Mouse (Mus musculus) intestine, postnatal 0 days (tissue): Measurements from ENCODE around the gene Acot3. TPM values are rescaled to one million over a fixed set of nuclear protein-coding genes. Genes with fewer than 3 reads are reported as not detected.
"Not testable (repeated sequence)": the region's sequence is repeated elsewhere in the genome, so short reads cannot be mapped to it uniquely, and the experiment has no call there.

Experiments
- ATAC-seq: fragments of 200-750 bp; cut with Nextera tagmentation; 2 replicates; pipeline ENCODE4 v1.8.0; 2017; ENCODE audit warnings: mild to moderate bottlenecking, moderate TSS enrichment, moderate library complexity
- H3K27ac ChIP-seq: fragments of 300-500 bp; sonication (generic); 2 replicates; pipeline ENCODE4 v1.5.1; 2014; ENCODE audit warnings: mild to moderate bottlenecking, low read depth, low read length, moderate library complexity
- H3K27me3 ChIP-seq: fragments of 300-500 bp; sonication (generic); replicated peaks from 2 replicates; pipeline ENCODE4 v1.6.1; 2014; ENCODE audit warnings: low read length, mixed read lengths; ENCODE audit not compliant: control insufficient read depth, insufficient read depth
- H3K36me3 ChIP-seq: fragments of 300-500 bp; sonication (generic); 2 replicates; pipeline ENCODE4 v1.6.1; 2014; ENCODE audit warnings: mild to moderate bottlenecking, moderate library complexity; ENCODE audit not compliant: control insufficient read depth, insufficient read depth
- H3K4me1 ChIP-seq: fragments of 300-500 bp; sonication (generic); replicated peaks from 2 replicates; pipeline ENCODE4 v1.6.1; 2014; ENCODE audit warnings: antibody characterized with exemption, low read length, mixed read lengths; ENCODE audit not compliant: control insufficient read depth, insufficient read depth
- H3K4me2 ChIP-seq: fragments of 300-500 bp; sonication (generic); replicated peaks from 2 replicates; pipeline ENCODE4 v1.6.1; 2014; ENCODE audit warnings: low read depth, mild to moderate bottlenecking, moderate library complexity
- H3K4me3 ChIP-seq: fragments of 300-500 bp; sonication (generic); 2 replicates; pipeline ENCODE4 v1.5.1; 2014; ENCODE audit warnings: low read depth, low read length
- H3K9ac ChIP-seq: fragments of 300-500 bp; sonication (generic); 2 replicates; pipeline ENCODE4 v1.6.1; 2014; ENCODE audit warnings: mild to moderate bottlenecking, low read depth, low read length
- H3K9me3 ChIP-seq: fragments of 300-500 bp; sonication (generic); 2 replicates; pipeline ENCODE4 v1.6.1; 2016; ENCODE audit warnings: mixed run types; ENCODE audit not compliant: control insufficient read depth
- CTCF ChIP-seq: sonication (generic); IDR thresholded peaks from 2 replicates; pipeline ENCODE4 v1.5.1; 2016; ENCODE audit warnings: low read depth, mild to moderate bottlenecking, control low read depth, antibody characterized with exemption, moderate library complexity
- WGBS: fragments of 180-500 bp; shearing (Covaris S2); extraction: QIAGEN DNeasy Blood & Tissue Kit; methylation state at CpG from one replicate; pipeline ENCODE4 v1.1.7; 2014; 5-methylcytosine and 5-hydroxymethylcytosine counted together
- polyA plus RNA-seq: library from polyadenylated mRNA; unstranded; fragments of >200 nt; fragmentation: Nextera tagmentation; extraction: Ambion mirVana; gene quantifications from 2 replicates; pipeline ENCODE4 v1.2.1, GENCODE M21; 2015

Gene Acot3
- polyA plus RNA-seq, 1 experiment from 2014 or later: 22.5 TPM

DNA sequence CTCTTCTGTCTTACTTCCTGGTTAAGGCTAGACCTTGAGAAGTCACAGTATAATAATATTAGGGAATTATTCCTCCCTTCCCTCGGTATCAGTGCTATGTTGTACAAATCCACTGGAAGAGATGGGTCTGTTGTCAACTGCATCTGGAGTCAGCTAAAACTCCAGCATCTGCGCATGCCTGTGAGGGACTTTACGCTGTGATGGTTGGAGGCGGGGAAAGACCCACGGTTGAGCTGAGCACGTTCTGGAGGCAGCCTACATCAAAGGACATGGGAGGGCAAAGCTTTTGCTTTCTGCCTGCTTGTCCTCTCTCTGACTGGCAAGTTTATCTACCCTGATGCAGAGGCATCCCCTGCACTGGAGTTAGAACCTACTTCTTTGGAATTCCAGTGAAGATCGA lies 26.1 kb upstream of the Acot3 start:
- H3K9ac ChIP-seq: no peak overlapping the region
- 88% methylated on average over 7 of the region's 7 CpGs for WGBS
- H3K27ac ChIP-seq: no peak overlapping the region
- H3K4me2 ChIP-seq: no peak overlapping the region
- TF ChIP-seq CTCF: no peak
- ATAC-seq: no peak
- H3K27me3 ChIP-seq: no peaks in the 10 kb centered on the region
- no peak overlapping the region for H3K4me3 ChIP-seq
- H3K4me1 ChIP-seq: no peaks in the 10 kb centered on the region
- no peaks in the 10 kb centered on the region for H3K36me3 ChIP-seq
- no peaks in the 10 kb centered on the region for H3K9me3 ChIP-seq

DNA sequence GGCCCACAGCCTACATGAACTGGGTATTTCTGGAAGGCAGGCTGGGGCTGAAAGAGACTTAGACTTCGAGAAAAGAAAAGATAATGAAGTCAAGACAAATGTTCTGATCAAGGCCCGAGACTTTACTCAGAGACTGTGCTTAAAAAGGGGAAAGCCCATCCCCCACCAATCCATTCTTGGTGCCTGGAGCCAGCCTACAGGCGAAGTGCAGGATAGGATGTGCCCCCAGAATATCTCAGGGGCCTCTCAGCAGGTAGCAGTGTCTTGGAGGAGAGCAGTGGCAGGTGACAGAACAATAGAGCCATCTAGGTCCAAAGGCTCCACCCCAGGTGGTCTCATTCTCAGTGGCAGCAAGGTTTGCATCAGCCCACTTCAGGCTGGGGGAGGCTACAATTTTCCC lies 23.6 kb upstream of the Acot3 start:
- not testable (repeated sequence) for H3K4me3 ChIP-seq, H3K27me3 ChIP-seq, H3K27ac ChIP-seq, H3K4me1 ChIP-seq, H3K4me2 ChIP-seq, ATAC-seq, H3K9ac ChIP-seq, H3K36me3 ChIP-seq, H3K9me3 ChIP-seq
- 68% methylated on average over 3 of the region's 3 CpGs for WGBS

DNA sequence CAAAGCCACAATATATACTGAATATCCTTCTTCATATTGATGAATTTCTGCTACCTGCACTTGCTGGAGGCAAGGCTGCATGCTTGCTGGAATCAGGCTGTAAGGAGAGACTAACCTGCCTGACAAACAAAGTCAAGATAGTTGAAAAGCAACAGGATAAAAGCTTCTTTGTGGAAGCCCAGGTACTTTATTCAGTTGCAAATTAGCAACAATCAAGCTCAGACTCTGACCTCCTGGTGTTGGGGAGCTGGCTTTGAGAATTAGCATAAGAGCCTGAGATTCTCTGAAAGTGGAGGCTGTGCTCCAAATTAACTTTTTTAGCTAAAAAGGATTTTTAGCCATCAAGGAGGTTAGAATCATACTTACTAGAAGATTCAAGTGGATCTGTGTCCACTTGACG lies 22.9 kb upstream of the Acot3 start:
- H3K9ac ChIP-seq, H3K27ac ChIP-seq, ATAC-seq, H3K9me3 ChIP-seq, H3K4me2 ChIP-seq, H3K27me3 ChIP-seq, H3K4me1 ChIP-seq, H3K4me3 ChIP-seq, H3K36me3 ChIP-seq: not testable (repeated sequence)
- WGBS: 91% methylated on average over 1 of the region's 1 CpGs

DNA sequence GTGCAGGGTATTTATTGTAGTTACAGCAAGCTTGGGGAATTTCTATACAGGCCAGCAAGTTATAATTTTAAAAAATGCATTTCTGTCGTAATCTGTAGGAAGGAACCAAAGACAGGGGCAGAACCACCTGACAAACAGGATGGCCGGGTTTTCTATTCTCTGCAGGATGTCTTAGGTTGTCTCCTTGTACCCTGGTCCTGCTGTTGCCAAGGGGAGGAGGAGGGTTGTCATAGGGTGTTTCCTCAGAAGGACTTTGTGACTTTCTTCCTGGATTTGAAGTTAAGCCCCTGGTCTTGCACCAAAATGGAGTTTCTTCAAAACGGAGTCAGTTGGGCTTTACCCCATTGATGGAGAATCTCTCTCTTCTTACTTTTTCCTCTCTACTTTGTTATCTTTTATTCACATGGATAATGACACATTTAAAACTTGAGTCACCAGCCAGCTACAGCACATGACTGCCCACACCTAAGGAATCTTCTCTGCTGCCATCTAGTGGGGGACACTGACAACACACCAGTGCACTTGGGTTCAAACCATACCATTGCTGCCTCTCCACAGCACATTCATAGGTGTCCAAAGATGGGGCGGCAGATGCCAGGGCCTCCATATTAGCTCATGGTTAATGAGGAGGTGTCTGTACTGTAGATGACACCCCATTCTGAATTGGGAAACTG lies 21.1 kb upstream of the Acot3 start:
- WGBS: 42% methylated on average over 4 of the region's 4 CpGs
- Histone ChIP-seq H3K4me3 (no peak overlapping the region), H3K4me1 (no peaks in the 10 kb centered on the region)

DNA sequence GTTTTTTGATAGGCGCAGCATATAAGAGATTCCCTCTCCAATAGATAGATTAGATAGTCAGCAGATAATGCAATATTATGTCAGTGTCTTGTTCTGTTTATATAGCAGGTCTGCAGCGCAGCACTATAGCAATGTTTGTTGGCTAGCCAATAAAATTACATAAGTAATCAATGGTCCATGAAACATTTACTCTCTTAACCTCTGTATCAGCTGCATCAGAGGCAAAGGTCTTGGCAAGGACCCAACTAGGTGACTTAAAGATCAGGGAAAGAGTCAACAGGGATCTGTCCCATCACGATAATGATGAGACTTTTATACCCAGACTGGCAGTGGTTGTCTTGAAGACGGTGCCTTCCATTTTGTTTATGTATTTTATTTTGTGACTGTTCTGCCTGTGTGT lies 19.1 kb upstream of the Acot3 start:
- TF ChIP-seq CTCF: no peak
- Histone ChIP-seq H3K4me1 (no peaks in the 10 kb centered on the region), H3K4me3 (no peak overlapping the region), H3K9me3 (no peaks in the 10 kb centered on the region), H3K9ac (no peak overlapping the region), H3K4me2 (no peak overlapping the region), H3K36me3 (no peaks in the 10 kb centered on the region), H3K27me3 (no peaks in the 10 kb centered on the region), H3K27ac (peak overlapping the region; percentile 46; the same call in 1 of the 2 replicates)
- ATAC-seq: no peak
- WGBS: 58% methylated on average over 4 of the region's 4 CpGs

More for the DNA sequence above, 21.1 kb upstream of the Acot3 start:
- no peaks in the 10 kb centered on the region for H3K9me3 ChIP-seq
- no peaks in the 10 kb centered on the region for H3K27me3 ChIP-seq
- H3K36me3 ChIP-seq: no peaks in the 10 kb centered on the region
- no peak overlapping the region for H3K4me2 ChIP-seq
- H3K27ac ChIP-seq: no peak overlapping the region
- peak; percentile 78 for ATAC-seq
- H3K9ac ChIP-seq: no peak overlapping the region
- TF ChIP-seq CTCF: peak; percentile 94

DNA sequence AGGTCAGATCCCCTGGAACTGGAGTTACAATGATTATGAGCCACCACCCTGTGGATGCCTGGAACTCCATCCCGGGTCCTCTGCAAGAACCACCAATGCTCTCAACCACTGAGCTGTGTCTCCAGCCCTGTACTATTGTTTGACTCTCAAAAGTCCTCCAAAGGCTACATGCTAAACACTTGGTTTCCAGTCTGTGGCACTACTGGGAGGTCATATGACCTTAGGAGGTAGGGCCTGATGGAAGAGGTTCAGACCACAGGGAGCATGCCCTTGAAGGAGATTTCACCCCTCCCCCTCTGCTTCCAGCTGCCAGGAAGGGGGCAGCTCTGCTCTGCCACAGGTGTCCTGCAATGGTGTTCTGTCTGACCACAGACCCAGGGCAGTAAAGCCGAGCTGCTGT lies 18.6 kb upstream of the Acot3 start:
- H3K9me3 ChIP-seq, H3K27me3 ChIP-seq, H3K9ac ChIP-seq, H3K4me1 ChIP-seq, H3K36me3 ChIP-seq, H3K4me3 ChIP-seq, H3K4me2 ChIP-seq, ATAC-seq: not testable (repeated sequence)
- 65% methylated on average over 2 of the region's 2 CpGs for WGBS
- H3K27ac ChIP-seq: peak overlapping the region; percentile 46; the same call in 1 of the 2 replicates

DNA sequence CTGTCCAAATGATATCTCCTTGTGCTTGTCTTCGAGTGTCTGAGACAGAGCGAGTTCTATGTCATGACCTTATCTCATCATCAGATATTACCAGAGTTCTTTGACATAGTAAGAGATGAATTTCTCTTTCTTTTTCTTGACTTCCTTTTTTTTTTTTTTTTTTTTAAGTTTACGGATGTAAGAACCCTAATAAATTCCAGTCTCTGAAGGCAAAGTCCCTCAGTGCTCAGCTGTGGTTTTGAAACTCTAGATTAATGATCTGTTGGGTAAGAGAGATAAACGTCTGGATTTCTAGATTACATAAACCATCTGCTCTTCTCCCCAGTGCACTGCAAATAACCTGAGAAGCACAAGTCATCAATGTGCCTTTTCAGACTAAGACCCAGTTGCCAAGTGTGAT lies 17.8 kb upstream of the Acot3 start:
- ATAC-seq: no peak
- Histone ChIP-seq H3K27ac (no peak overlapping the region), H3K4me1 (no peaks in the 10 kb centered on the region), H3K36me3 (no peaks in the 10 kb centered on the region), H3K4me2 (no peak overlapping the region), H3K9me3 (no peaks in the 10 kb centered on the region), H3K9ac (no peak overlapping the region), H3K27me3 (no peaks in the 10 kb centered on the region), H3K4me3 (no peak overlapping the region)
- no peak for TF ChIP-seq CTCF
- 16% methylated on average over 4 of the region's 4 CpGs for WGBS

DNA sequence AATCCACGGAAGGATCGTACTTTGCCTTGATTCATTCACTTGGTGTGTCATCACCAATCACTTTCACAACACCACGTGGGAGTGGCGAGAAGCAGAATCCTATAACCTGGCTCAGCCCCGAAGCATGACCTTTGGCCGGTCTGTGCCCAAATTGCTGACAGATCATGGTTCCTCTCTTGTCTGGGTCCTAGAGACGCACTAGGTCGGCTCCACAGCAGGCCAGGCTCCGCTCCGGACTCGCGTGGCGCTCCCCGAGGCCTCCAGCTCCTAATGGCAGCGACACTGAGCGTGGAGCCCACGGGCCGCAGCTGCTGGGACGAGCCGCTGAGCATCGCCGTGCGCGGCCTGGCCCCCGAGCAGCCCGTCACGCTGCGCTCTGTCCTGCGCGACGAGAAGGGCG lies 13.7 kb upstream of the Acot3 start, which contains the start of gene Acot4:
Gene Acot4 (plus strand): TSS at position 139 of the 400 bp plus-strand sequence.
- H3K36me3 ChIP-seq, H3K27me3 ChIP-seq, H3K4me1 ChIP-seq, H3K9me3 ChIP-seq: not testable (repeated sequence)
- H3K27ac ChIP-seq: peak within 1 kb of the TSS; percentile 87
- ATAC-seq: peak; percentile 90
- peak within 1 kb of the TSS; percentile 45 for H3K4me3 ChIP-seq
- WGBS: 4% methylated on average over 32 of the region's 32 CpGs
- H3K9ac ChIP-seq: peak within 1 kb of the TSS; percentile 57
- H3K4me2 ChIP-seq: peak within 1 kb of the TSS; percentile 71

DNA sequence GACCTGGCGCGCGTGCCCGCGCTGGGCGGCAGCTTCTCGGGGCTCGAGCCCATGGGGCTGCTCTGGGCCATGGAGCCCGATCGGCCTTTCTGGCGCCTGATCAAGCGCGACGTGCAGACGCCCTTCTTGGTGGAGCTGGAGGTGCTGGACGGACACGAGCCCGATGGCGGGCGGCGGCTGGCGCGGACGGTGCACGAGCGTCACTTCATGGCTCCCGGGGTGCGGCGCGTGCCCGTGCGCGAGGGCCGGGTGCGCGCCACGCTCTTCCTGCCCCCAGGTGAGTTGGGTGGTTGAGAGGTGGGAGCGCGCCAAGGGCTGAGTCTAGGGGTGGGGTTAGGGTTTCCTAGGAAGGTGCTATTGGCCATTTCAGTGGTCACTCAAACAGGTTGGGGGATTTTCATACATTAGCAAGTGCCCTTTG lies 13.2 kb upstream of the Acot3 start, which contains the start of gene Gm49366:
Gene Gm49366 (plus strand): TSS at position 245 of the 421 bp plus-strand sequence.
- H3K4me3 ChIP-seq: peak within 1 kb of the TSS; percentile 45
- peak; percentile 70 for ATAC-seq
- not testable (repeated sequence) for H3K9me3 ChIP-seq, H3K4me1 ChIP-seq, H3K36me3 ChIP-seq, H3K27me3 ChIP-seq
- peak within 1 kb of the TSS; percentile 87 for H3K27ac ChIP-seq
- peak within 1 kb of the TSS; percentile 71 for H3K4me2 ChIP-seq
- peak within 1 kb of the TSS; percentile 57 for H3K9ac ChIP-seq
- 3% methylated on average over 39 of the region's 39 CpGs for WGBS
